Mouse (Mus musculus) neural tube, embryonic 14.5 days (tissue): ENCODE measurements around the gene Tmed5. TPM values are rescaled to one million over a fixed set of nuclear protein-coding genes. Genes with fewer than 3 reads are reported as not detected.
"Not testable (repeated sequence)": the region's sequence is repeated elsewhere in the genome, so short reads cannot be mapped to it uniquely, and the experiment has no call there.

Experiments
- ATAC-seq: fragments of 200-750 bp; cut with Nextera tagmentation; 2 replicates; pipeline ENCODE4 v1.8.0; 2017; ENCODE audit warnings: low read depth, mild to moderate bottlenecking, moderate TSS enrichment, moderate library complexity
- H3K27ac ChIP-seq: fragments of 300-500 bp; sonication (generic); 2 replicates; pipeline ENCODE4 v1.5.1; 2014; ENCODE audit warnings: low read depth, mild to moderate bottlenecking, control low read depth, low read length, moderate library complexity, mixed read lengths
- H3K27me3 ChIP-seq: fragments of 300-500 bp; sonication (generic); 2 replicates; pipeline ENCODE4 v1.6.1; 2014; ENCODE audit warnings: low read length; ENCODE audit not compliant: control insufficient read depth, insufficient read depth
- H3K36me3 ChIP-seq: fragments of 300-500 bp; sonication (generic); 2 replicates; pipeline ENCODE4 v1.6.1; 2014; ENCODE audit warnings: low read length, mixed read lengths; ENCODE audit not compliant: control insufficient read depth, insufficient read depth
- H3K4me1 ChIP-seq: fragments of 300-500 bp; sonication (generic); 2 replicates; pipeline ENCODE4 v1.6.1; 2014; ENCODE audit warnings: low read length; ENCODE audit not compliant: control insufficient read depth, insufficient read depth
- H3K4me2 ChIP-seq: fragments of 300-500 bp; sonication (generic); 2 replicates; pipeline ENCODE4 v1.6.1; 2014; ENCODE audit warnings: mild to moderate bottlenecking, low read depth, low read length, control low read depth
- H3K4me3 ChIP-seq: fragments of 300-500 bp; sonication (generic); 2 replicates; pipeline ENCODE4 v1.5.1; 2014; ENCODE audit warnings: low read depth, low read length, control low read depth, mixed read lengths
- H3K9ac ChIP-seq: fragments of 300-500 bp; sonication (generic); replicated peaks from 2 replicates; pipeline ENCODE4 v1.6.1; 2014; ENCODE audit warnings: low read depth, mild to moderate bottlenecking, control low read depth, low read length, mixed read lengths
- H3K9me3 ChIP-seq: fragments of 300-500 bp; sonication (generic); 2 replicates; pipeline ENCODE4 v1.6.1; 2016; ENCODE audit warnings: low read length; ENCODE audit not compliant: control insufficient read depth
- WGBS: fragments of 180-500 bp; shearing (Covaris S2); extraction: QIAGEN DNeasy Blood & Tissue Kit; methylation state at CpG from one replicate; pipeline ENCODE4 v1.1.7; 2014; 5-methylcytosine and 5-hydroxymethylcytosine counted together
- polyA plus RNA-seq: library from polyadenylated mRNA; unstranded; fragments of >200 nt; fragmentation: Nextera tagmentation; extraction: Ambion mirVana; gene quantifications from 2 replicates; pipeline ENCODE4 v1.2.1, GENCODE M21; 2014

Tmed5 gene
- polyA plus RNA-seq, 1 experiment from 2014 or later: 25.5 TPM

- Histone ChIP-seq H3K27ac (no peak overlapping the region), H3K4me1 (no peaks in the 10 kb centered on the region), H3K9ac (no peak overlapping the region), H3K4me3 (no peak overlapping the region), H3K9me3 (no peaks in the 10 kb centered on the region), H3K27me3 (no peaks in the 10 kb centered on the region), H3K36me3 (peaks cover 32% of the 10 kb centered on the region), H3K4me2 (no peak overlapping the region)
- no peak for ATAC-seq
Measured at GRCm38 (mm10) chr5:108100196-108100595, 32.2 kb downstream of the Tmed5 start.

GRCm38 (mm10) chr5:108097676-108098075 is 34.7 kb downstream of the Tmed5 start:
- no peaks in the 10 kb centered on the region for H3K27me3 ChIP-seq
- no peak overlapping the region for H3K27ac ChIP-seq
- H3K36me3 ChIP-seq: peaks cover 36% of the 10 kb centered on the region
- no peak for ATAC-seq
- H3K9me3 ChIP-seq: no peaks in the 10 kb centered on the region
- no peaks in the 10 kb centered on the region for H3K4me1 ChIP-seq
- WGBS: 82% methylated on average over 3 of the region's 3 CpGs
- no peak overlapping the region for H3K4me2 ChIP-seq
- H3K9ac ChIP-seq: no peak overlapping the region
- H3K4me3 ChIP-seq: no peak overlapping the region

GRCm38 (mm10) chr5:108092731-108093130 is 39.7 kb downstream of the Tmed5 start:
- 93% methylated on average over 8 of the region's 8 CpGs for WGBS
- H3K4me1 ChIP-seq, H3K27ac ChIP-seq, H3K9ac ChIP-seq, H3K9me3 ChIP-seq, H3K4me3 ChIP-seq, ATAC-seq, H3K27me3 ChIP-seq, H3K4me2 ChIP-seq: not testable (repeated sequence)
- H3K36me3 ChIP-seq: peaks cover 39% of the 10 kb centered on the region

GRCm38 (mm10) chr5:108085440-108085839 is 47.0 kb downstream of the Tmed5 start:
- no peak overlapping the region for H3K9ac ChIP-seq
- H3K9me3 ChIP-seq: no peaks in the 10 kb centered on the region
- H3K4me1 ChIP-seq: no peaks in the 10 kb centered on the region
- no peak for ATAC-seq
- no peak overlapping the region for H3K4me2 ChIP-seq
- H3K36me3 ChIP-seq: peaks cover 42% of the 10 kb centered on the region
- H3K27ac ChIP-seq: no peak overlapping the region
- no peaks in the 10 kb centered on the region for H3K27me3 ChIP-seq
- 97% methylated on average over 2 of the region's 2 CpGs for WGBS
- H3K4me3 ChIP-seq: no peak overlapping the region

- no peak for ATAC-seq
- Histone ChIP-seq H3K4me1 (no peaks in the 10 kb centered on the region), H3K27ac (no peak overlapping the region)
Measured at GRCm38 (mm10) chr5:108082380-108082779, 50.0 kb downstream of the Tmed5 start.

GRCm38 (mm10) chr5:108079603-108080002 is 52.8 kb downstream of the Tmed5 start:
- Histone ChIP-seq H3K9ac (no peak overlapping the region), H3K27ac (no peak overlapping the region), H3K36me3 (peaks cover 16% of the 10 kb centered on the region), H3K4me3 (no peak overlapping the region), H3K4me1 (no peaks in the 10 kb centered on the region), H3K4me2 (no peak overlapping the region), H3K27me3 (no peaks in the 10 kb centered on the region), H3K9me3 (no peaks in the 10 kb centered on the region)
- ATAC-seq: no peak

More at GRCm38 (mm10) chr5:108082380-108082779, 50.0 kb downstream of the Tmed5 start:
- no peaks in the 10 kb centered on the region for H3K27me3 ChIP-seq
- no peak overlapping the region for H3K4me3 ChIP-seq
- no peak overlapping the region for H3K4me2 ChIP-seq
- no peaks in the 10 kb centered on the region for H3K9me3 ChIP-seq
- peaks cover 29% of the 10 kb centered on the region for H3K36me3 ChIP-seq
- 52% methylated on average over 2 of the region's 2 CpGs for WGBS
- no peak overlapping the region for H3K9ac ChIP-seq

GRCm38 (mm10) chr5:108076833-108077540 is 55.4 kb downstream of the Tmed5 start:
- Histone ChIP-seq H3K4me1 (no peaks in the 10 kb centered on the region), H3K27ac (no peak overlapping the region), H3K9ac (no peak overlapping the region), H3K9me3 (no peaks in the 10 kb centered on the region), H3K4me2 (no peak overlapping the region), H3K27me3 (no peaks in the 10 kb centered on the region), H3K4me3 (no peak overlapping the region), H3K36me3 (peaks cover 10% of the 10 kb centered on the region)
- 47% methylated on average over 6 of the region's 6 CpGs for WGBS
- no peak for ATAC-seq

GRCm38 (mm10) chr5:108076241-108076640 is 56.2 kb downstream of the Tmed5 start:
- H3K4me2 ChIP-seq: no peak overlapping the region

GRCm38 (mm10) chr5:108072301-108072700 is 60.1 kb downstream of the Tmed5 start:
- 100% methylated on average over 1 of the region's 1 CpGs for WGBS
- peaks cover 9% of the 10 kb centered on the region for H3K36me3 ChIP-seq
- no peak overlapping the region for H3K9ac ChIP-seq
- no peak overlapping the region for H3K27ac ChIP-seq
- H3K9me3 ChIP-seq: no peaks in the 10 kb centered on the region
- no peak for ATAC-seq
- peaks cover 5% of the 10 kb centered on the region; the same call in 1 of the 2 replicates for H3K4me1 ChIP-seq
- H3K4me2 ChIP-seq: no peak overlapping the region
- H3K4me3 ChIP-seq: no peak overlapping the region
- no peaks in the 10 kb centered on the region for H3K27me3 ChIP-seq

More at GRCm38 (mm10) chr5:108076241-108076640, 56.2 kb downstream of the Tmed5 start:
- H3K36me3 ChIP-seq: peaks cover 7% of the 10 kb centered on the region
- H3K4me3 ChIP-seq: no peak overlapping the region
- no peaks in the 10 kb centered on the region for H3K27me3 ChIP-seq
- H3K9ac ChIP-seq: no peak overlapping the region
- no peak for ATAC-seq
- H3K27ac ChIP-seq: no peak overlapping the region
- no peaks in the 10 kb centered on the region for H3K4me1 ChIP-seq
- no peaks in the 10 kb centered on the region for H3K9me3 ChIP-seq
